Mouse (Mus musculus): Measurements from ENCODE around the gene Nde1. TPM values are rescaled to one million over a fixed set of nuclear protein-coding genes. Genes with fewer than 3 reads are reported as not detected.

Nde1 gene
- polyA plus RNA-seq, 2 experiments = 41.8 to 43.3 TPM

- peaks cover 27% of the 10 kb centered on the region for H3K36me3 ChIP-seq (replicated peaks; ENCODE audit: control insufficient read depth, insufficient read depth, low read depth)
- no peak overlapping the region for H3K4me3 ChIP-seq (ENCODE audit: insufficient read depth in 1 of 2, low read depth in 2 of 2, low read length in 2 of 2)
- no peak overlapping the region for H3K9ac ChIP-seq (replicated peaks)
- H3K4me1 ChIP-seq (replicated peaks; ENCODE audit: control insufficient read depth in 2 of 2, insufficient read depth in 2 of 2, low read length in 1 of 2) = no peaks in the 10 kb centered on the region
- ATAC-seq (ENCODE audit: insufficient read depth) (no peak), DNase-seq (ENCODE audit: low read depth in 3 of 3, low spot score in 3 of 3) (no peak)
- H3K4me2 ChIP-seq (ENCODE audit: low read depth) = no peak overlapping the region
- WGBS (ENCODE audit: insufficient replicate concordance) = 81% methylated on average over 2 of the region's 2 CpGs
- TF ChIP-seq EP300 (IDR thresholded peaks at IDR 0.05; ENCODE audit: low read depth) (no peak), CTCF (IDR thresholded peaks at IDR 0.05; ENCODE audit: low read depth) (no peak)
- H3K27ac ChIP-seq = no peak overlapping the region
- H3K9me3 ChIP-seq (ENCODE audit: control insufficient read depth, low read length) = no peaks in the 10 kb centered on the region
- no peaks in the 10 kb centered on the region for H3K27me3 ChIP-seq (ENCODE audit: control insufficient read depth, insufficient read depth, low read length)
These were observed 39.2 kb upstream of the Nde1 start for GRCm38 (mm10) chr16:14123901-14124300.

GRCm38 (mm10) chr16:14124709-14125108 is 38.4 kb upstream of the Nde1 start:
- Histone ChIP-seq H3K27ac (no peak overlapping the region), H3K27me3 (ENCODE audit: control insufficient read depth, insufficient read depth, low read length) (no peaks in the 10 kb centered on the region), H3K9me3 (ENCODE audit: control insufficient read depth, low read length) (no peaks in the 10 kb centered on the region), H3K4me2 (ENCODE audit: low read depth) (no peak overlapping the region), H3K4me1 (replicated peaks; ENCODE audit: control insufficient read depth in 2 of 2, insufficient read depth in 2 of 2, low read length in 1 of 2) (no peaks in the 10 kb centered on the region), H3K9ac (replicated peaks) (no peak overlapping the region), H3K4me3 (ENCODE audit: insufficient read depth in 1 of 2, low read depth in 2 of 2, low read length in 2 of 2) (no peak overlapping the region), H3K36me3 (replicated peaks; ENCODE audit: control insufficient read depth, insufficient read depth, low read depth) (peaks cover 29% of the 10 kb centered on the region)
- ATAC-seq (ENCODE audit: insufficient read depth) (no peak), DNase-seq (ENCODE audit: low read depth in 3 of 3, low spot score in 3 of 3) (no peak)
- WGBS (ENCODE audit: insufficient replicate concordance) = 89% methylated on average over 7 of the region's 7 CpGs
- TF ChIP-seq CTCF (IDR thresholded peaks at IDR 0.05; ENCODE audit: low read depth) = no peak
- no peak for TF ChIP-seq EP300 (IDR thresholded peaks at IDR 0.05; ENCODE audit: low read depth)

- Histone ChIP-seq H3K27me3 (ENCODE audit: control insufficient read depth, insufficient read depth, low read length) (no peaks in the 10 kb centered on the region), H3K9me3 (ENCODE audit: control insufficient read depth, low read length) (no peaks in the 10 kb centered on the region), H3K4me3 (ENCODE audit: insufficient read depth in 1 of 2, low read depth in 2 of 2, low read length in 2 of 2) (no peak overlapping the region), H3K36me3 (replicated peaks; ENCODE audit: control insufficient read depth, insufficient read depth, low read depth) (peaks cover 31% of the 10 kb centered on the region), H3K27ac (no peak overlapping the region), H3K4me1 (replicated peaks; ENCODE audit: control insufficient read depth in 2 of 2, insufficient read depth in 2 of 2, low read length in 1 of 2) (no peaks in the 10 kb centered on the region), H3K4me2 (ENCODE audit: low read depth) (no peak overlapping the region), H3K9ac (replicated peaks) (no peak overlapping the region)
- DNase-seq (ENCODE audit: low read depth in 3 of 3, low spot score in 3 of 3) (no peak), ATAC-seq (ENCODE audit: insufficient read depth) (no peak)
- 87% methylated on average over 1 of the region's 1 CpGs for WGBS (ENCODE audit: insufficient replicate concordance)
- TF ChIP-seq EP300 (IDR thresholded peaks at IDR 0.05; ENCODE audit: low read depth) (no peak), CTCF (IDR thresholded peaks at IDR 0.05; ENCODE audit: low read depth) (no peak)
These were observed 37.8 kb upstream of the Nde1 start for GRCm38 (mm10) chr16:14125253-14125652.

- DNase-seq (ENCODE audit: low read depth in 3 of 3, low spot score in 3 of 3) (no peak), ATAC-seq (ENCODE audit: insufficient read depth) (no peak)
- Histone ChIP-seq H3K27ac (no peak overlapping the region), H3K4me1 (replicated peaks; ENCODE audit: control insufficient read depth in 2 of 2, insufficient read depth in 2 of 2, low read length in 1 of 2) (no peaks in the 10 kb centered on the region), H3K9me3 (ENCODE audit: control insufficient read depth, low read length) (no peaks in the 10 kb centered on the region), H3K9ac (replicated peaks) (no peak overlapping the region), H3K27me3 (ENCODE audit: control insufficient read depth, insufficient read depth, low read length) (no peaks in the 10 kb centered on the region), H3K4me3 (ENCODE audit: insufficient read depth in 1 of 2, low read depth in 2 of 2, low read length in 2 of 2) (no peak overlapping the region), H3K4me2 (ENCODE audit: low read depth) (no peak overlapping the region), H3K36me3 (replicated peaks; ENCODE audit: control insufficient read depth, insufficient read depth, low read depth) (peaks cover 46% of the 10 kb centered on the region)
- TF ChIP-seq EP300 (IDR thresholded peaks at IDR 0.05; ENCODE audit: low read depth) (no peak), CTCF (IDR thresholded peaks at IDR 0.05; ENCODE audit: low read depth) (no peak)
These were observed 34.1 kb upstream of the Nde1 start for GRCm38 (mm10) chr16:14128977-14129376.

GRCm38 (mm10) chr16:14130796-14131195 is 32.3 kb upstream of the Nde1 start:
- DNase-seq (ENCODE audit: low read depth in 3 of 3, low spot score in 3 of 3) (no peak), ATAC-seq (ENCODE audit: insufficient read depth) (no peak)
- no peak overlapping the region for H3K4me3 ChIP-seq (ENCODE audit: insufficient read depth in 1 of 2, low read depth in 2 of 2, low read length in 2 of 2)
- peaks cover 44% of the 10 kb centered on the region for H3K36me3 ChIP-seq (replicated peaks; ENCODE audit: control insufficient read depth, insufficient read depth, low read depth)
- WGBS (ENCODE audit: insufficient replicate concordance) = 77% methylated on average over 7 of the region's 7 CpGs
- no peak overlapping the region for H3K4me2 ChIP-seq (ENCODE audit: low read depth)
- H3K27me3 ChIP-seq (ENCODE audit: control insufficient read depth, insufficient read depth, low read length) = no peaks in the 10 kb centered on the region
- no peaks in the 10 kb centered on the region for H3K4me1 ChIP-seq (replicated peaks; ENCODE audit: control insufficient read depth in 2 of 2, insufficient read depth in 2 of 2, low read length in 1 of 2)
- no peak for TF ChIP-seq EP300 (IDR thresholded peaks at IDR 0.05; ENCODE audit: low read depth)
- TF ChIP-seq CTCF (IDR thresholded peaks at IDR 0.05; ENCODE audit: low read depth) = no peak
- H3K9me3 ChIP-seq (ENCODE audit: control insufficient read depth, low read length) = no peaks in the 10 kb centered on the region
- no peak overlapping the region for H3K27ac ChIP-seq
- H3K9ac ChIP-seq (replicated peaks) = no peak overlapping the region
